Mouse (Mus musculus) lung, postnatal 0 days (tissue): ENCODE data around the gene Ddrgk1. TPM values are rescaled to one million over a fixed set of nuclear protein-coding genes. Genes with fewer than 3 reads are reported as not detected.

Experiments used
- ATAC-seq: fragments of 200-750 bp; cut with Nextera tagmentation; 2 replicates; pipeline ENCODE4 v1.8.0; 2017; ENCODE audit warnings: moderate library complexity
- DNase-seq: peaks from one replicate; pipeline ENCODE4 v3.0.0-alpha.2; 2016; ENCODE audit warnings: low spot score
- H3K27ac ChIP-seq: fragments of 300-500 bp; sonication (generic); 2 replicates; pipeline ENCODE4 v1.5.1; 2014; ENCODE audit warnings: antibody characterized with exemption, mild to moderate bottlenecking, low read length, mixed read lengths
- H3K27me3 ChIP-seq: fragments of 300-500 bp; sonication (generic); replicated peaks from 2 replicates; pipeline ENCODE4 v1.6.1; 2014; ENCODE audit warnings: low read length, mixed read lengths; ENCODE audit not compliant: insufficient read depth
- H3K36me3 ChIP-seq: fragments of 300-500 bp; sonication (generic); 2 replicates; pipeline ENCODE4 v1.6.1; 2014; ENCODE audit warnings: low read length, mixed read lengths; ENCODE audit not compliant: insufficient read depth
- H3K4me1 ChIP-seq: fragments of 300-500 bp; sonication (generic); 2 replicates; pipeline ENCODE4 v1.6.1; 2014; ENCODE audit warnings: antibody characterized with exemption, low read depth, low read length, mixed read lengths; ENCODE audit not compliant: insufficient read depth
- H3K4me2 ChIP-seq: fragments of 300-500 bp; sonication (generic); replicated peaks from 2 replicates; pipeline ENCODE4 v1.6.1; 2014; ENCODE audit warnings: low read depth, mild to moderate bottlenecking, low read length, moderate library complexity, mixed read lengths
- H3K4me3 ChIP-seq: fragments of 300-500 bp; sonication (generic); 2 replicates; pipeline ENCODE4 v1.5.1; 2014; ENCODE audit warnings: low read depth, low read length
- H3K9ac ChIP-seq: fragments of 300-500 bp; sonication (generic); replicated peaks from 2 replicates; pipeline ENCODE4 v1.6.1; 2014; ENCODE audit warnings: low read depth, mild to moderate bottlenecking
- H3K9me3 ChIP-seq: fragments of 300-500 bp; sonication (generic); 2 replicates; pipeline ENCODE4 v1.6.1; 2016; ENCODE audit warnings: low read length, mixed read lengths
- CTCF ChIP-seq: IDR thresholded peaks from 2 replicates; pipeline ENCODE4 v1.5.1; 2016; ENCODE audit warnings: antibody characterized with exemption, mild to moderate bottlenecking
- EP300 ChIP-seq: IDR thresholded peaks from 2 replicates; pipeline ENCODE4 v1.6.1; 2016; ENCODE audit warnings: antibody characterized with exemption, mild to moderate bottlenecking, control low read depth
- WGBS: fragments of 180-500 bp; shearing (Covaris S2); extraction: QIAGEN DNeasy Blood & Tissue Kit; methylation state at CpG from one replicate; pipeline ENCODE4 v1.1.7; 2014; 5-methylcytosine and 5-hydroxymethylcytosine counted together
- polyA plus RNA-seq: library from polyadenylated mRNA; unstranded; fragments of >200 nt; fragmentation: Nextera tagmentation; extraction: Ambion mirVana; gene quantifications from 2 replicates; pipeline ENCODE4 v1.2.1, GENCODE M21; 2015

Ddrgk1 gene
- polyA plus RNA-seq, result 82.6 and 90.9 TPM in 2 replicates

- H3K9ac ChIP-seq, result peak within 1 kb of the TSS; percentile 87
- peaks cover 9% of the 10 kb centered on the region; the same call in 1 of the 2 replicates for H3K36me3 ChIP-seq
- WGBS, result 2% methylated on average over 40 of the region's 40 CpGs
- H3K27ac ChIP-seq, result peak within 1 kb of the TSS; percentile 98
- TF ChIP-seq EP300, result no peak
- TF ChIP-seq CTCF, result peak; percentile 53
- peak within 1 kb of the TSS; percentile 60 for H3K4me2 ChIP-seq
- no peaks in the 10 kb centered on the region for H3K27me3 ChIP-seq
- H3K9me3 ChIP-seq, result no peaks in the 10 kb centered on the region
- peaks cover 14% of the 10 kb centered on the region; the same call in 1 of the 2 replicates for H3K4me1 ChIP-seq
- DNase-seq (peak; percentile 97), ATAC-seq (peak; percentile 96)
- H3K4me3 ChIP-seq, result peak within 1 kb of the TSS; percentile 57
These were observed at the start of gene Ddrgk1 for GRCm38 (mm10) chr2:130664102-130664701. TSS of gene Ddrgk1 (minus strand) at chr2:130664659.

GRCm38 (mm10) chr2:130707057-130707456 is 42.6 kb upstream of the Ddrgk1 start:
- H3K9me3 ChIP-seq, result no peaks in the 10 kb centered on the region
- no peak overlapping the region for H3K4me2 ChIP-seq
- H3K36me3 ChIP-seq, result peaks cover 11% of the 10 kb centered on the region; the same call in 1 of the 2 replicates
- no peaks in the 10 kb centered on the region for H3K27me3 ChIP-seq
- TF ChIP-seq EP300 (no peak), CTCF (no peak)
- no peak overlapping the region for H3K4me3 ChIP-seq
- H3K9ac ChIP-seq, result no peak overlapping the region
- ATAC-seq (no peak), DNase-seq (no peak)
- 54% methylated on average over 10 of the region's 10 CpGs for WGBS
- H3K4me1 ChIP-seq, result no peaks in the 10 kb centered on the region
- H3K27ac ChIP-seq, result no peak overlapping the region

- Histone ChIP-seq H3K27me3 (no peaks in the 10 kb centered on the region), H3K4me2 (no peak overlapping the region), H3K36me3 (peaks cover 11% of the 10 kb centered on the region; the same call in 1 of the 2 replicates), H3K4me3 (no peak overlapping the region), H3K27ac (no peak overlapping the region), H3K4me1 (no peaks in the 10 kb centered on the region), H3K9ac (no peak overlapping the region), H3K9me3 (no peaks in the 10 kb centered on the region)
- TF ChIP-seq CTCF (no peak), EP300 (no peak)
- no peak for ATAC-seq
- DNase-seq, result no peak
- WGBS, result 59% methylated on average over 4 of the region's 4 CpGs
These were observed 42.1 kb upstream of the Ddrgk1 start for GRCm38 (mm10) chr2:130706602-130707001.

GRCm38 (mm10) chr2:130705178-130705577 is 40.7 kb upstream of the Ddrgk1 start:
- Histone ChIP-seq H3K4me3 (no peak overlapping the region), H3K9me3 (no peaks in the 10 kb centered on the region), H3K4me1 (no peaks in the 10 kb centered on the region), H3K4me2 (no peak overlapping the region), H3K27me3 (no peaks in the 10 kb centered on the region), H3K9ac (no peak overlapping the region), H3K36me3 (peaks cover 7% of the 10 kb centered on the region; the same call in 1 of the 2 replicates), H3K27ac (no peak overlapping the region)
- WGBS, result 63% methylated on average over 6 of the region's 6 CpGs
- ATAC-seq (no peak), DNase-seq (no peak)
- TF ChIP-seq EP300, result no peak
- TF ChIP-seq CTCF, result no peak; the same call in 1 of the 2 replicates

- WGBS, result 55% methylated on average over 9 of the region's 9 CpGs
- H3K27ac ChIP-seq, result no peak overlapping the region
- no peak for ATAC-seq
These were observed 39.9 kb upstream of the Ddrgk1 start for GRCm38 (mm10) chr2:130704040-130705001.

GRCm38 (mm10) chr2:130697821-130698266 is 33.4 kb upstream of the Ddrgk1 start:
- Histone ChIP-seq H3K27ac (no peak overlapping the region), H3K4me1 (peaks cover 6% of the 10 kb centered on the region), H3K36me3 (no peaks in the 10 kb centered on the region), H3K27me3 (peaks cover 12% of the 10 kb centered on the region; the same call in 1 of the 2 replicates), H3K9me3 (no peaks in the 10 kb centered on the region), H3K9ac (no peak overlapping the region), H3K4me2 (peak overlapping the region; percentile 98), H3K4me3 (peak overlapping the region; percentile 46)
- TF ChIP-seq EP300 (no peak), CTCF (no peak)
- 4% methylated on average over 11 of the region's 14 CpGs for WGBS
- ATAC-seq, result peak; percentile 52
- peak; percentile 28 for DNase-seq

More at GRCm38 (mm10) chr2:130704040-130705001, 39.9 kb upstream of the Ddrgk1 start:
- 0 out of 2 replicates have a peak, but pooled peaks cover 7% of the 10 kb centered on the region for H3K36me3 ChIP-seq
- DNase-seq, result no peak
- no peaks in the 10 kb centered on the region for H3K4me1 ChIP-seq
- no peak overlapping the region for H3K4me2 ChIP-seq
- H3K4me3 ChIP-seq, result no peak overlapping the region
- H3K27me3 ChIP-seq, result no peaks in the 10 kb centered on the region
- H3K9me3 ChIP-seq, result no peaks in the 10 kb centered on the region
- H3K9ac ChIP-seq, result no peak overlapping the region
- TF ChIP-seq CTCF, result no peak
- no peak for TF ChIP-seq EP300
